Mouse (Mus musculus) spleen, postnatal 10 days (tissue): Measurements from ENCODE around the gene Mecom.

Experiments used
- DNase-seq, 2 experiments: peaks; one replicate each; pipeline ENCODE4 v3.0.0; 2021 to 2022; ENCODE audit warnings: low spot score in 2 of 2

Gene Mecom

DNA sequence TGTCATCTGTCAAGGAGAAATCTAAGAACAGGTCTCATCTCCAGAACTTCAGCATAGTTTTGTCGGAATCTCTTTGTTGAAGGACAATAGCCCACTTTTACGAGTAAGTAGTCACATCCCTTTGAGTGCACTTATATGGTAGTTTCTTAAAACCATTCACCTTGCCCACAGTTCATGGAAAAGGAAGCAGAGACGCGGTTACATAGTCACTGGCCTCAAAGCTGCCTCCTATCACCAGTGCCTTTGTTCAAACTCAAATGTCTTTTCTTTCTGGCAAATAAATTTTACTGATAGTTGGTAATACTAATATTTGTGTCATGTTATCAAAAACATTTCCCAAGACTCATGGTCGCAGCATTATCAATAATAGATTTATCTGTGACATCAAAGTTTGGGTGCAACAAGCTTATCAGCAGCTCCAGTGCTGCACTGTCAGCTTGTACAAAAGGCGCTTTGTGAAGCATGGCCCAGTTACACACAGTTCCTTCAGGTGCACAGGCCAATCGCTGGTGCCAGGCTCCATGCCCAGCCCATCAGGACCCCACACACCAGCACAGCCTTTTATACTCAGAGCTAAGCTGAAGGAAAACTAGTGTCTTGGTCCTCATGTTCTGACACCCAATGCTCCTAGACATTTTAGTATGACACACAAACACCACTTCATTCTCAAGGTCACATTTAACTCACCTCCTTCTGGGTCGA is 399.3 kb downstream of the Mecom start:
- DNase-seq = no peak

DNA sequence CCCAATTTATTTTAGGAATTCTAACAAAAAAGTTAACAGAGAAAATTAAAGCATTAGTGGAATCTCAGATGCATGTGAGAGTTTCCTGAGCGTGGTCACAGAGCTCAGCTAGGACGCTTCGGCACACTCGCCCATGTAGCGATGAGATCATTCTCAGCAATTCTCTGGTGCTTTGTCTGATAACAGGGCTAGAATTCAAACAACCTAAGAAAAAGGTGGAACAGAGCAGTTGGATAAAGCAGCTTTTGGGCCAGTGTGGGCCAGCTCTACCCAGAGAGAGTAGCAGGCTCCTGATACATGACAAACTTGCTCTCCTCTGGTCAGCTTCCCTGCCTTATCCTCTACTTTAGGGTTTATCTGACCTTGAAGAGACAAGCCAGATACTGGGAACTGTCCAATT is 402.8 kb downstream of the Mecom start:
- DNase-seq = no peak

DNA sequence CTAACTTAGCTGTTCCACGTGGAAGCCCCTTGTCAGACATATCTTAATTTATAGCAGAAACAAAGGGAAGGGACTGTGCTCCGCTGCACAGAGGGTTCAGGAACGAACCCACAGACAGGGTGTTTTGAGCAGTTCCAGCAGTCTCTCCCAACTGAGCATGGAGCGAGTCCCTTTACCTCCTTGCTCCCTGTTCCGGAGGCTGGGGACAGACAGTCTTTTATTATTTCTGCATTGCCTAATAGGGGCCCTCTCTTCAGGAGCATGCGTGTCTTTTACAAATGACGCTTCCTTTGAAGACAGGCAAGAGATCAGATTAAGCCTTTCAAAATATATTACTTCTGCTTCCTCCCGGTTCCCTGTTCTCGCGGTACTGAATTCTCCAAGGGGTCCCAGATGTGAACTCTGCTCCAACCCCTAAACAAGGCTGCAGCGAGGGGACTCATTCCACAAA is 403.8 kb downstream of the Mecom start:
- DNase-seq = no peak

DNA sequence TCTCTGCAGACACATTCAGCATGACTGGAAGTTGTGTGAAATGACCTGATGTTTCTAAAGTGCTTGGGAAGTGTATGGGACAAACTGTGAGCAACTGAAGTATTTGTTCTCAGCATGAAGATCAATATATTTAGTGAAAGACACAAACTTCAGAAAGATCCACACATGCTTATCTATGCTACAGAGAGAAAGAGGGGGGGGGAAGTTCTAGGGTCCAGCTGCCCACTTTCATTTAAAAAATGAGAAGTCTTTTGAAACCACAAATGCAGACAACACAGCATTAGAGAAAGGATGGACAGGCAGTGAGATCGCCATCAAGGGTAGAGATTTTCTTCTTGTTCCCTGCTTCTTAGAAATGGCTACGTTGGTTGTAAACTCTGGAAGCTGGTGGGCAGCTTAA is 404.4 kb downstream of the Mecom start:
- no peak for DNase-seq

DNA sequence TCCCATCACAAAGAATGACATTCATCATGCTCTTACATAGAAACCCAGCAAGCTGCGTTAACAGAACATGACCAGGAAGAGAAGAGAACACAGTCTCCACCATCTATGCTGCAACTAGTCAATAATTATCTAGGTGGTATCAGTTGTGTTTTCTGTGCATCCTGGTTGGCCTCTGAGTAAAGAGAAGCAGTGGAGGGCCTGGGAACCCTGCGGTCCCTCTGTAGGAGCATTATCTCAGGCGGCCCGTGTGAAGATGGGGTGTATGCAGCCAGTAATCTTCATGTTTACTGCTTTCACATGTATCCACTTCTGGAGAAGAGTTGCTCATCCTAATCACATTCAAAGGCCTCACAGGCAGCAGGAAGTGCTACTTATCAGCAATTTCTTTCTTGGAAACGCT is 407.5 kb downstream of the Mecom start:
- DNase-seq = no peak

DNA sequence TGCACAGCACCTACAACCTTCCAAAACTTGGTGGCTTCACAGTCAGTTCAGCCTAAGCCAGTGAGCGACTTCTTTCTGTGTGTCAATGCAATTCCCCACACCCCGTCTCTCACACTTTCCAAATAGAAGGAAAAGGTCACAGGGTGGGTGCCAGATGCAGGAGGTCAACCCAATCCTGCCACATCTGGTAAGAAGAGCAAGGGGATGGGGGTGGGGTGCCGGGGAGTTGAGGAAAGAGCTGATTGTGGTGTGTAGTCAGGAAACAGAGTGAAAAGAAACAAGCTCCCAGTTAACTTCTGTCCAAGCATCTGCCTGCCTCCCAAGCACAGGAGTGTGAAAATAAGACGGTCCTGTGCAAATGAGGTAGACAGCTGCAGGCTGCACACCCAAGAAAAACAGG is 408.1 kb downstream of the Mecom start:
- DNase-seq = no peak

DNA sequence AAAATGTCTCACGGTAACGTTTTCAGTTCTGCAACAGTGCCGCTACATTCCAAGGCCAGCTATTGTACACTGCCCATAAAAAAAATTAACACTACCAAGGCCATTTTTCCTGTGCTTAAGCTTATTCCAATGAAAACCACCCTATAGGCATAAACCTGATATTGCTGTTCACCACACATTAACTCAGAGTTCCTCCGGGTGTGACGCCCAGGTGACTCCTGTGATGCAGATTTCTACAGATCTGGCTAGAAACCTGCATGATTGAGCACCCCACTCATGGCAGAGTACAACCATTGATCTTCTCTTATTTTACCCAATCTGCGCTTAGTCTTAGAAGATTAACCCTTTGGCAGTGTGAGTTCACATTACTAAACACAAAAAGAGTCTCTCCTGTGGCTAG is 409.2 kb downstream of the Mecom start:
- no peak for DNase-seq

DNA sequence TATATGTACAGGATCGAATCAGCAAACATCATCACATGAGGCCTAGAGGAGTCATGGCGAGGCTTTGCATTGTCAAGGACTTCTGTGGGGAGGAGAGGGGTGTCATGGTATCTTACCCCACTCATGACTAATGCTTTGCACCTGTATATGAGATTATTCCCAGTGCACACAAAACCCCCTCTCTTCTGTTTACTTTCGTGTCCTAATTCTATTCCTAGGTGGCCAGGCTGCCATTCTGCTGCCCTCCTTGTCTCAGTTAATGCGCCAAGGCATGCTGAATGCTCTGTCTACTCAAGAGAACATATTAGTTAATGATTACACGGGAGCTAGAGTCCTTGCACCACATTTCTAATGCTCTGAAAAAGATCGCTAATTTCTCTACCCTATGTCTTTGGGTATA is 412.0 kb downstream of the Mecom start:
- no peak for DNase-seq

DNA sequence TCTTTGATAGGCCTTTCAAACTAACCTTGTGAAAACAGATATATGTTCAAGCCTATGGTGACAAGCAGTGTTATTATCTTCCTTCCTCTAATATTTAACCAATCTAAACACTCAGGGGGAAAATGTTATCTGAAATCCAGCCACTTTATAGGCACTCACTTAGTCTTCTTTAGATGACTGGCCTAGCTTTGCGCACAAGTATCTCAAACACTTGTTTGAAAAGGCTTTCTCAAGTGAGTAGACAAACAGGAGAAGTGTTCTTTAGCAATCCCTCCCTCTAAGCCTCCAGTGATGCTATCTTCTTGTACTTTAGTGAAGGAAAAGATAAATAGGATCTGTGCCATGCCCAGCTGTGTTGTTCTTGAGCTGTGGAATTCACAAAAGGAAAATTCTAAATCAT is 412.7 kb downstream of the Mecom start:
- DNase-seq = no peak

DNA sequence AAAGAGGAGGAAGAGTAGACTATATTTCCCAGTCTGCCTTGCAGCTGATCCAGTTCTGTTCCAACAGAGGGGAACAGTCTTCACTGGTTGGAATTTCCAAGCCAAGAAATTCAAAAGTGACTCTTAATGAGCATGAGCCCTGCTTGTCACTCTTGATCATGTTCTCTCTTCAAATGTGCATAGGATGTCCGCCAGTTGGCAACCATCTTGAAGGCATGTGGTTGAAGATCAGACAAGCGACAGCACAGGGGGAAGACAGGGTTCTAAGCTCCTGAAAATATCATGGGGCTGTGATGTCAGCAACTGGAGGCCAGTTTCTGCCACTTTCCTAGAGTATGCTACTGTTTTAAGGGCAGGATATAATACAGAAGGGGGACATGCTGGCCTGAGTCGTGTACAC is 414.8 kb downstream of the Mecom start:
- DNase-seq = no peak

DNA sequence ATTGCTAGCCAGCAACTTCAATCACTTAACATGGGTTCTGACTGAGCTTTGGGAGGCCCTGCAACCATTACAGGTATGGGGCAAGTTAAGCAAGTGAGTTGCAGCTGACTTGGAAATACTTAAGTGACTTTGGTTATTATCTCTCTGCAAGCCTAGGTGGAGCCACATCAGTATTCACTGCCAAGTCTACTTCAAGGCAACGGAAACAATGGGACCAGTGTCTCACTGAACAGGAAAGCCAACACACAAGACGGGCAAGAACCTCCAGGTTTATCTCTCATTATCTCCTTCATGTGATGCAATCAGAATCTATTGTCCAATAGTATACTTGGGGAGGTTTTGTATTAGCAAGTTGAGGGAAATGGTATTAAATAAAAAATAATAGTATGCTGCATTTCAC is 415.4 kb downstream of the Mecom start:
- DNase-seq = no peak

DNA sequence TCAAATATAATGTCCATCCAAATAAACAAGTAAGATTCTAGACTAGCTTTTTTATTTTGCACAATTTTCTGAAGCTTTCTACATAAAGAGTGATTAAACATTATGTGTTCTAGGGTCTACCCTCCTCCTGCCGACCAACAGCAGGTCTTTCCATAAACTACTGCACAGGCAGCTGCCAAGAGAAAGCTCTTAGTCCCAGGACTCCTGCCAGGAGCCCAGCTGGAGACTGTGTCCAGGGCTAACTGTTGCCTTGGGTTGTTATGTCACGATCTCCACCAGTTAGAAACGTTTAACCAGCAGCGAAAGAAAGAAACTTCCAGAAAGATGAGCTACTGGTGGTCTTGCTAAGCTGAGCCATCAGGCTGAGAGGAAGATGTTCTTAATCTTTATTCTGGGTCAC is 417.3 kb downstream of the Mecom start:
- no peak for DNase-seq

DNA sequence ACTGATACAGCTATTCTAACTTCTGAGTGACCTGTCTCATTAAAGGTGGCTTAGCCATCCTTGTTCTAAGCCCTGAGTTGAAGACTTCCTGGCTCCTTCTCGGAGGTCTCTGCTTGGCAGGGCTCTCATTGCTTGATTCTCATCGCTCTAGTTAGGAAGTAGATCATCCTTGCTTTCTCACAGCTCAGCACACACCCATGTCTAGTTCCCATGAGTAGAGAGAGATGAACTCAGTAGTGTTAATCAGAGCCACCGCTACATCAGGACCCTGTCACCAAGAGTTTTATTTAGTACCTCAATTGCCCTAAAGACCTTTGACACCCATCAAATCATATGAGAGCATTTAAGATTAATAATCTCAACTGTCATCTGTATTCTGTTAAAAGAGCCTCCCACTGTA is 425.2 kb downstream of the Mecom start:
- no peak for DNase-seq

DNA sequence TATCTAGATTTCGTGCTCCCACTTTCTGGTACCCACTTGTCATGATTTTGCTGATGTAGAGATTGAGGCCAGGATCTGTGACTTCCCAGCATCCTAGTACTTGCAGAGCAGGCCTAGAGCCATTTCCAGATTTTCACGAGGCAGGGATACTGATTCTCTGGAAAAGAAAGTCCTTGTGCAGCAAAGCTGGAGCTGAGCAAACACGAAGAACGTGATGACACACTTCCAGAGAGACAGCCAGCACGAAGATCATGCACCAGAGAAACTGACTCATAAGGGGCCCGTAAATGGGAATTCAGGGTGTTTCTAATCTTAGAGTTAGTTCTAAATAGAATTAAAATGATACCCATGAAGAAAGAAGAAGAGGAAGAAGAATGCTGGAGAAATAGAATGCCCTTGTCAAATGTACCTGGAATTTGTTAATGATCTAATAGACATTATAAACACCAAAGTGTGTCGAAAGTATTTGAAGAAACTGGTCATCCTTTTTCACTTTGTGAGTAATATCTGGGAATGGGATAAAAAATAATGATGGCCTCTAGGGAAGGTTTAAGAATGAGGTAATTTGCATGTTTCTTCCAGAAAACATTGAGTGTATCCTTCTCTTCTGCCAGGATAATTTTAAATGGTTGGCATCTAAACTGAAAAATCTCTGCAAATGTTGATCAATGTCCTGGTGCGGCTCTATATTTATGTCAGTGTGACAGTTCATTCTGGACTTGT is 426.9 kb downstream of the Mecom start:
- DNase-seq = no peak

DNA sequence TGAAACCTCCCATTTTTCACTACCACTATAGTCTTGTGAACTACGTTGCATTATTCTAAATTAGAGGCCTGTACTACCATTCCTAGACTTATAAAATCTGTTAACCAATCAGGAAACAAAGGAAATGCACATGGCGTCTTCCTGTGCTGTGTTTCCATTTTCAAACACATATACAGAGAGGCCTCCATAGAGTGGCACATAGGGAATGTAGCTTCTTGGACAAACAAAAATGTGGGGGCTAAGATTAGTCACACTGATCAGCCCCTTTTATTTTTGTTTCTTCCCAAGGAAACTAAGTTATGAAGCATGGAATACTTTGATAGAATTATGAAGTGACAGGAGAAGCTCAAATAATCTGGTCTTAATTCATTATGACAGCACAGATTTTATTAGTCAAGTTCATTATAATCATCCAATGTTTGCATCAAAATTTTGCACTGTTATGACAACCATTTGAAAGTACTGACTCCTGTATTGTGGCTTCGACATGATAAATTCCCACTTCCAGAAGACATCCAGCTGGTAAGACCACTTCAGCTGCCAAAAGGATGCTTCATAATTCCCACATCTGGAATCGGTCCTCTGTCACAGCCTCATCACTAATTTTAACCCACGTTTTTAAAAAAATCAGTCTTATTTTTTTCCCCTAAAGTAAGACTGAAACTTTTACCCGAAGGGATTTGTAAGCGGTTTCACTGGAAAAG is 429.1 kb downstream of the Mecom start:
- no peak for DNase-seq

DNA sequence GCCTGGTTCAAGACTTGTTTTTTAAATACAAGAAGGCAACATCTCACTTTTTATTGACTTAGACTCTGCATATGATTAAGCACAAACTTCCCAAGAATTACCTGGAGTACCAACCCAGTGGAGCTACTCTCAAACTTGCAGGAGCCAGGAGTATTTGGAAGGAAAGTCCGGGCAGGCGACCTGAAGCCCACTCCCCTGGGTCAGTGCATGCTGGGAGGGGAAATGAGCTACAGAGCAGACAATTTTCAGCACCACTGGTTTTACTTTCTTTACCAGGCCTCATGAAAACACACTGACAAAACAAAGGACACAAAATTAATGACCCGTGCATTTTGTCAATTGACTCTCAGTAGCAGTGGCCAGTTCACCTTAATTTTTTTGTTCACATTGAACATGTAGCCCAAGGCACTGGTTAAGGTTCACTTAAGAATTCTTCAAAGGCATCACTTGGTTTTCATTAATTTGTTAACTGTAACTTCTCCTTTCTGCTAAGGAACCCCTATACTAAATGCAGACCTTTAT is 434.5 kb downstream of the Mecom start:
- DNase-seq = no peak

DNA sequence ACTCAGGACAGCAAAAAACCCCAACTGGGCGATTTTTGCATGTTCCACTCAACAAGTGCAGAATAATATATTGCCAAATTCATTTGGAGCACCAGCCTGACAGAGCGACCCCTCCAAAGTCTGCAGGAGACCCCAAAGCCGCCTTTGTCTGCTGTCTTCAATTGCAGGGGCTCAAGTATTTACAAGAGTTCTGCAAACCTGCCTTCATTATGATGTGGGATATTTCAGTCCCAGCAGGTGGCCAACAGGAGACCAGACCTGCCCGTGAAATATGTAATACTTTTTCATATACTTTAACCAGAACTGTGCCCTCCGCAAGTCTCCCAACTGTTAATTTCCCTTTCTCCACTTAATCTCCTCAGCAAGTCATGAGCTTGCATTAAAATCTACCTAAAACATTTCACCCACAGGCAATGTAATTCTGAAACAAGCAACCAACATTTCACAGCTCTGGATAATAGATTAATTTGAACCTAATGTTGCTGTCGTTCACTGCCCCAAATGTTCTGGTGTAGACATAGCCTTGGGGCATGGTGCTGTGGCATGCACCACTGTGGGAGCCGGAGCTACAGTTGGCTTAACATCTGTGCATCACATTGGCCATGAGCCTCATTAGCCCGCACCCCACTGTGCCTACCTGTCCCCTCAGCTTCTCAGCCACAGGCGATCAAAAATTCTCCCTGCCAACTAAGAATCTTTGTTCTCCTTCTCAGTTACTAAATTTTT is 439.7 kb downstream of the Mecom start:
- DNase-seq = no peak

DNA sequence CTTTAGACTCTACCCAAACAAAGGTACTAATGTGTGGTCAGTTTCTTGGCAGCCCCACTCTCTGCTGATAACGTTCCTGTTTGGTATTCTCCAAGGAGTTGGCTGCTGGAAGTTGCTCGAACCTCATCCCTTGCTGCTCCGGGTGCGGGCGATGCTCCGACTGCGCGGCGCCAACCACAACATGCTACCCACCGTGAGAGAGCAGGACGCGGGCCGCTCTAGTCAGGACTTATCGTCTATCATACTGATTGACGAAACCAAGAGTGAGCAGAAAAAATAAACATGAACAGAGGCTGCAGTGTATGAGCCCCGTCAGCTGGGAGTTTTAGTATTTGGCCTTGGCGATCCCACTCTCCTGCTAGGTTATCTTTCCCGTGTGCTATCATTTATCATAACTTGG is 441.3 kb downstream of the Mecom start:
- no peak for DNase-seq

DNA sequence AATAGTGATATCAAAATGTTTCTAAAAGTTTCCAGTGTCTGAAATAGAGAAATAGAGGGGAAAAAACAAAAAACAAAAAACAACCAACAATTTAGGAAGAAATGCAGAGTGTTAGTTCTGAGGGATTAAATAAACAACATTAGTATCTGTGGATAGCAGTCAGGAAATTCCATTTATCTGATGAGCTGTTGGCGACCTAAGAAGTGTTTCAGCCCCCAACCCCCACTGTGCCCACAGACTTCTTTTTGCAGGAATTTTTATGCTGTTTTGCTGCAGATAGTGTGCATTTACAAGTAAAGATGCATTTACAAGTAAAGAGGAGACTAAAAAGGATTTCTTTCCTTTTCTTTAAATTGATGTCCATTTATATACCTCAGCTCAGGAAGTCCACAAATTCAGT is 441.9 kb downstream of the Mecom start:
- no peak for DNase-seq

DNA sequence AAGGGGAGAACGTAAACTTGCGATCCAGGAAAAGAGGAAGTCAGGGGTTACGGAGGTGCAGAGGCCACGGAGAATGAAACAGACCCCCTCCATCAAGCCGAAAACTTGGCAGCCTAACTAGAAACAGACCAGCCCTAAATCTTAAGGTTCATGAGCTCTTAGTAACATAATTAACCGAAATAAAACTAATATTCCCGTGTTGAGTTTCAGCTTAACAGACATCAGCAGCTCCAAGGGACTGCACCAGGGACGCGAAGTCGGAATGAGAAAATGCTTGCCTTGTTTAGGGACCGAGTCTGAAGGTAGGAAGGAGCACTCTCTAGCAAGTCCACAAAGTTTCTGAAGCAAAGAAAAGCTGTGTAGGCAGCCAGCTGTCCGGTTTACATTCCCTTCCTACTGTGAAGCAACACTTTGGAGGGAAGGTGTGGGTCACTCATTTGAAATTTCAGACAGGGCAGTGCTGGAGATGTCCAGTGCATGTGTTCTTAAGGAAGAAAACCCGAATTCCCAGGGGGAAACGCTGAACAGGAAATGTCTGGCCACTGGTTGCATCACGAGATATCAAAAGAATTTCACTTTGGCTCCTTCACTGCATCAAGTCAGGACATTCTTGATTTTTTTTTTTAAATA is 442.5 kb downstream of the Mecom start:
- DNase-seq = no peak

DNA sequence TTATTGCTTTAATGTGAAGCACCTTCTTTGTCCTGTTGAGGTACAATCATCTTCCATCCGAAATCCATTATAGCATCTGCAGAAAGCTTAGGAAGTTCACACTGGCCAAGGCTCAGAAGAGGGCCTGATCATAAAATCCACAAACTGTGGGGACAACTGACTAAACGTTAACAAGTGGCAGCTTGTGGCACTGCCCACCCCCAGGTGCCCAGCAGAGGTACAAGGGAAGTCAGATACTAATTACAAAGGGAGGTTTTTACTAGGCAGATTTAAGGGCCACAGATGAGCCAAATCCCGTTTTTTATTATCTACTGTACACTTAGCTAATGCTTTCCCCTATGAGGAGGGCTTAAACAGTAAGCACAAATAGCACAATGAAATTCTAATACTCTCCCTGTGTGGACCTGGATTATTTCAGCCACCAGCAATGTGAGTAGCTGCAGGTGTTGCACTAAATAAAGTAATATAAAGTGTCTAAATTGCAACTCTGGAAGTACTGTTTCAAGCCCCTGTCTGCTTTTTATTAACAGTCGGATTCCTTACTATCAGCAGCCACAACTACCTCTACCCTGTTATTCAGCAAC is 443.2 kb downstream of the Mecom start:
- no peak for DNase-seq
